23 mouse cellular contexts compared by ENCODE assay signal in the genomic region with DNA sequence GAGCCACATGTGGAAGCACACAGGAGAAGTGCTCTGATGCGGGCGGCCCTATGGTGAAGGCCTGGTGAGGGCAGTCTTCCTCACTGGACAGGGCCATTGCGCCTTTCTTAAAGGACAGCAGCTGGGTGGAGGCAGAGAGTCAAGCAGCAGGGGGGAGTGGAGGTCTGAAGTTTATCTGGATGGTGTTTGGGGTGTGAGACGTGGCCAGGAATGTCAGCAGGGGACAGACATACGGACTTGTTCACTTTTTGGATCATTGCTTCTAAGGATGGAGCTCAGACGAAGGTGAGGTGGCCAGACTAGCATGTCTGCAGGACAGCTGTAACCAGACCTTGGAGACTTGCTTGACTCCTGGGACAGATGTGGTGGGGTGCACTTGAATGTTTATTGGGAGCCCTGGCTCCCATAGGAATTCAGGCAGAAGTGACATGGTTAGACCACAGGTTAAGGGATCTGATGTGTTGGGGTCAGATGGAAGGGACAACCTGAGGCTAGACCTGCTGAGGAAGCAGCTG.
DNase-seq lines count a peak whose midpoint lies in the region; ATAC-seq and TF ChIP-seq lines count a peak whose summit lies in the region.
"Had no signal": no experiment of that assay in that cellular context is flagged by ENCODE, and none has a peak within 500 bp of the region (broad histone marks: within the 10 kb centered on the region; RNA-seq: fewer than 3 reads in every experiment).

No protein-coding gene starts in this region.

- peaks cover 3% of the 10 kb centered on the region; the same call in 1 of the 2 replicates for H3K4me1 ChIP-seq in heart, embryonic 11.5 days (ENCODE audit: control insufficient read depth, insufficient read depth, low read length)
- no peaks in the 10 kb centered on the region; the same call in 1 of the 2 replicates for H3K4me1 ChIP-seq in kidney, postnatal 0 days (replicated peaks; ENCODE audit: insufficient read depth, low read length)
- H3K4me1 ChIP-seq in embryonic facial prominence, embryonic 14.5 days (ENCODE audit: control insufficient read depth, insufficient read depth, low read length), result peaks cover 19% of the 10 kb centered on the region
- H3K4me1 ChIP-seq in small intestine, adult 2 months (ENCODE audit: control insufficient read depth, insufficient read depth, insufficient read length, low read length), result peaks cover 2% of the 10 kb centered on the region

- H3K4me2 ChIP-seq in heart, embryonic 11.5 days, result no peak overlapping the region
- no peak overlapping the region for H3K4me2 ChIP-seq in kidney, postnatal 0 days (ENCODE audit: low read length)
- H3K4me2 ChIP-seq in embryonic facial prominence, embryonic 14.5 days (ENCODE audit: low read depth, low read length), result no peak overlapping the region
- H3K4me2 ChIP-seq: embryonic facial prominence, embryonic 15.5 days; heart, embryonic 12.5 days; limb, embryonic 13.5 days; lung, embryonic 15.5 days; neural tube, embryonic 13.5 days had no signal

- H3K27me3 ChIP-seq in heart, embryonic 11.5 days (ENCODE audit: control insufficient read depth, insufficient read depth, low read length), result peaks cover 11% of the 10 kb centered on the region; the same call in 1 of the 2 replicates
- H3K27me3 ChIP-seq in kidney, postnatal 0 days (ENCODE audit: insufficient read depth, low read length), result no peaks in the 10 kb centered on the region
- no peaks in the 10 kb centered on the region for H3K27me3 ChIP-seq in embryonic facial prominence, embryonic 14.5 days (replicated peaks; ENCODE audit: control insufficient read depth, insufficient read depth, low read length)
- H3K27me3 ChIP-seq in small intestine, adult 2 months (ENCODE audit: control insufficient read depth, insufficient read depth, low read length), result no peaks in the 10 kb centered on the region
- H3K27me3 ChIP-seq: embryonic facial prominence, embryonic 15.5 days; lung, embryonic 15.5 days had no signal

- DNase-seq in heart, adult 11 months, result peak; percentile 95
- DNase-seq in kidney, postnatal 0 days (ENCODE audit: low spot score), result no peak
- DNase-seq in kidney, postnatal 36 days, result no peak
- no peak for DNase-seq in embryonic facial prominence, embryonic 14.5 days (ENCODE audit: low spot score)
- DNase-seq in thymus, postnatal 10 days (ENCODE audit: low spot score in 2 of 2), result no peak
- no peak for DNase-seq in layer of hippocampus, postnatal 10 days (ENCODE audit: low spot score in 2 of 2)
- DNase-seq: adrenal gland, postnatal 25 days; cerebellum, adult 11 months; cerebellum, postnatal 14 days; gastrocnemius, postnatal 10 days; right cerebral cortex, adult 18-20 months had no signal

- H3K9ac ChIP-seq in heart, embryonic 11.5 days (ENCODE audit: low read depth, low read length), result no peak overlapping the region
- no peak overlapping the region for H3K9ac ChIP-seq in kidney, postnatal 0 days (ENCODE audit: low read depth, low read length)
- H3K9ac ChIP-seq in embryonic facial prominence, embryonic 14.5 days (ENCODE audit: low read depth, low read length), result 0 out of 2 replicates have a peak overlapping the region, but pooled peaks have one; percentile 14
- H3K9ac ChIP-seq: embryonic facial prominence, embryonic 15.5 days; heart, embryonic 12.5 days; kidney, embryonic 15.5 days; limb, embryonic 13.5 days; liver, embryonic 14.5 days; lung, embryonic 15.5 days; neural tube, embryonic 13.5 days had no signal

- peak; percentile 28; the same call in 1 of the 2 replicates for TF ChIP-seq CTCF in kidney, postnatal 0 days (IDR thresholded peaks at IDR 0.05; ENCODE audit: low read depth)
- no peak for TF ChIP-seq CTCF in small intestine, adult 2 months (IDR thresholded peaks at IDR 0.05; ENCODE audit: extremely low read depth, insufficient read length, insufficient replicate concordance, low read depth, low read length)

- no peaks in the 10 kb centered on the region for H3K36me3 ChIP-seq in heart, embryonic 11.5 days (ENCODE audit: control insufficient read depth, insufficient read depth, low read length)
- no peaks in the 10 kb centered on the region for H3K36me3 ChIP-seq in kidney, postnatal 0 days (ENCODE audit: insufficient read depth, low read length)
- H3K36me3 ChIP-seq in embryonic facial prominence, embryonic 14.5 days (ENCODE audit: control insufficient read depth, insufficient read depth, low read length), result no peaks in the 10 kb centered on the region
- H3K36me3 ChIP-seq in small intestine, adult 2 months (ENCODE audit: control insufficient read depth, insufficient read depth, low read length), result no peaks in the 10 kb centered on the region
- H3K36me3 ChIP-seq: embryonic facial prominence, embryonic 15.5 days; G1E; heart, embryonic 12.5 days; kidney, embryonic 15.5 days; limb, embryonic 13.5 days; lung, embryonic 15.5 days; midbrain, embryonic 13.5 days; neural tube, embryonic 13.5 days had no signal

- H3K27ac ChIP-seq in heart, embryonic 11.5 days (ENCODE audit: low read depth, low read length), result no peak overlapping the region
- H3K27ac ChIP-seq in kidney, postnatal 0 days, result no peak overlapping the region
- H3K27ac ChIP-seq in embryonic facial prominence, embryonic 14.5 days (replicated peaks; ENCODE audit: low read depth, low read length), result 0 out of 2 replicates have a peak overlapping the region, but pooled peaks have one; percentile 59
- peak overlapping the region; percentile 24; the same call in 1 of the 2 replicates for H3K27ac ChIP-seq in small intestine, adult 2 months (ENCODE audit: insufficient read depth, low read depth, low read length)
- H3K27ac ChIP-seq: liver, embryonic 14.5 days; macrophage; neural tube, embryonic 13.5 days had no signal

- no peak for TF ChIP-seq POLR2A in small intestine, adult 2 months (IDR thresholded peaks at IDR 0.05; ENCODE audit: low read depth, low read length)

- H3K9me3 ChIP-seq in heart, embryonic 11.5 days (replicated peaks; ENCODE audit: control insufficient read depth, low read length), result no peaks in the 10 kb centered on the region
- H3K9me3 ChIP-seq in kidney, postnatal 0 days (replicated peaks; ENCODE audit: low read length), result no peaks in the 10 kb centered on the region
- H3K9me3 ChIP-seq in embryonic facial prominence, embryonic 14.5 days (ENCODE audit: control insufficient read depth, low read length), result no peaks in the 10 kb centered on the region
- H3K9me3 ChIP-seq: embryonic facial prominence, embryonic 15.5 days; kidney, embryonic 15.5 days; limb, embryonic 13.5 days; lung, embryonic 15.5 days; midbrain, embryonic 13.5 days; neural tube, embryonic 13.5 days had no signal

- WGBS in heart, embryonic 11.5 days (ENCODE audit: insufficient replicate concordance), result 68% methylated on average over 6 of the region's 6 CpGs
- 68% methylated on average over 6 of the region's 6 CpGs for WGBS in kidney, postnatal 0 days
- WGBS in embryonic facial prominence, embryonic 14.5 days, result 83% methylated on average over 6 of the region's 6 CpGs
- WGBS in small intestine, adult 2 months, result 81% methylated on average over 6 of the region's 6 CpGs

- no peak overlapping the region for H3K4me3 ChIP-seq in heart, embryonic 11.5 days (ENCODE audit: low read depth, low read length)
- no peak overlapping the region for H3K4me3 ChIP-seq in kidney, postnatal 0 days (replicated peaks; ENCODE audit: low read depth, low read length)
- no peak overlapping the region for H3K4me3 ChIP-seq in embryonic facial prominence, embryonic 14.5 days (ENCODE audit: low read depth, low read length)
- H3K4me3 ChIP-seq in small intestine, adult 2 months (ENCODE audit: low read depth, low read length), result no peak overlapping the region
- H3K4me3 ChIP-seq: embryonic facial prominence, embryonic 15.5 days; heart, embryonic 12.5 days; kidney, embryonic 15.5 days; limb, embryonic 13.5 days; lung, embryonic 15.5 days; midbrain, embryonic 13.5 days; neural tube, embryonic 13.5 days had no signal

- no peak for ATAC-seq in heart, embryonic 11.5 days (replicated peaks; ENCODE audit: insufficient number of reproducible peaks, low FRiP score, low TSS enrichment)
- no peak for ATAC-seq in kidney, postnatal 0 days (replicated peaks; ENCODE audit: low FRiP score, low read depth)
- no peak for ATAC-seq in embryonic facial prominence, embryonic 14.5 days (ENCODE audit: low read depth)
- ATAC-seq: midbrain, embryonic 13.5 days had no signal

Comparison
In these comparisons a context has a peak if more than half of its experiments do, and no peak if none do; other contexts are left out.
1. H3K27ac ChIP-seq: peak in embryonic facial prominence, embryonic 14.5 days (single experiment) and small intestine, adult 2 months (single experiment); none in heart, embryonic 11.5 days (single experiment) and kidney, postnatal 0 days (single experiment).